Mouse (Mus musculus) limb, embryonic 13.5 days (tissue): ENCODE results near the gene Eif3f. TPM values are rescaled to one million over a fixed set of nuclear protein-coding genes. Genes with fewer than 3 reads are reported as not detected.

Experiments
- ATAC-seq: fragments of 200-750 bp; cut with Nextera tagmentation; 2 replicates; pipeline ENCODE4 v1.8.0; 2017; ENCODE audit warnings: low read depth, moderate number of reproducible peaks, moderate TSS enrichment; ENCODE audit not compliant: low FRiP score
- H3K27ac ChIP-seq: fragments of 300-500 bp; sonication (generic); 2 replicates; pipeline ENCODE4 v1.5.1; 2015; ENCODE audit warnings: inconsistent platforms, mild to moderate bottlenecking, moderate library complexity
- H3K27me3 ChIP-seq: fragments of 300-500 bp; sonication (generic); 2 replicates; pipeline ENCODE4 v1.6.1; 2015; ENCODE audit warnings: mild to moderate bottlenecking, inconsistent platforms
- H3K36me3 ChIP-seq: fragments of 300-500 bp; sonication (generic); 2 replicates; pipeline ENCODE4 v1.6.1; 2015; ENCODE audit warnings: inconsistent platforms, mild to moderate bottlenecking, moderate library complexity
- H3K4me1 ChIP-seq: fragments of 300-500 bp; sonication (generic); 2 replicates; pipeline ENCODE4 v1.6.1; 2015; ENCODE audit warnings: inconsistent platforms
- H3K4me2 ChIP-seq: fragments of 300-500 bp; sonication (generic); replicated peaks from 2 replicates; pipeline ENCODE4 v1.6.1; 2015; ENCODE audit warnings: inconsistent platforms, mild to moderate bottlenecking, moderate library complexity
- H3K4me3 ChIP-seq: fragments of 300-500 bp; sonication (generic); 2 replicates; pipeline ENCODE4 v1.5.1; 2015; ENCODE audit warnings: moderate library complexity, mild to moderate bottlenecking, inconsistent platforms
- H3K9ac ChIP-seq: fragments of 300-500 bp; sonication (generic); 2 replicates; pipeline ENCODE4 v1.6.1; 2015; ENCODE audit warnings: mild to moderate bottlenecking, inconsistent platforms
- H3K9me3 ChIP-seq: fragments of 300-500 bp; sonication (generic); 2 replicates; pipeline ENCODE4 v1.6.1; 2016; ENCODE audit warnings: inconsistent platforms
- WGBS: fragments of 180-500 bp; shearing (Covaris S2); methylation state at CpG from one replicate; pipeline ENCODE4 v1.1.7; 2015; 5-methylcytosine and 5-hydroxymethylcytosine counted together
- polyA plus RNA-seq: library from polyadenylated mRNA; unstranded; fragments of >200 nt; fragmentation: Nextera tagmentation; extraction: Ambion mirVana; gene quantifications from 2 replicates; pipeline ENCODE4 v1.2.1, GENCODE M21; 2015

Gene Eif3f
- polyA plus RNA-seq = 89.8 and 97.5 TPM in 2 replicates

GRCm38 (mm10) chr7:108933794-108934731 is at the start of gene Eif3f:
Gene Eif3f, plus strand, starts transcription at chr7:108934417.
- Histone ChIP-seq H3K36me3 (peaks cover 27% of the 10 kb centered on the region), H3K27ac (peak within 1 kb of the TSS; percentile 79), H3K4me2 (peak within 1 kb of the TSS; percentile 82), H3K27me3 (no peaks in the 10 kb centered on the region), H3K9me3 (no peaks in the 10 kb centered on the region), H3K9ac (peak within 1 kb of the TSS; percentile 96), H3K4me3 (peak within 1 kb of the TSS; percentile 97), H3K4me1 (peaks cover 21% of the 10 kb centered on the region)
- ATAC-seq = peak; percentile 97
- WGBS = 2% methylated on average over 50 of the region's 50 CpGs

- H3K4me1 ChIP-seq = no peaks in the 10 kb centered on the region
- H3K9me3 ChIP-seq = no peaks in the 10 kb centered on the region
- no peak within 1 kb of the TSS for H3K9ac ChIP-seq
- H3K27ac ChIP-seq = no peak within 1 kb of the TSS
- H3K27me3 ChIP-seq = no peaks in the 10 kb centered on the region
- whole genome bisulfite sequencing = 79% methylated on average over 4 of the region's 4 CpGs
- no peak for ATAC-seq
- no peak within 1 kb of the TSS for H3K4me3 ChIP-seq
- no peaks in the 10 kb centered on the region for H3K36me3 ChIP-seq
- H3K4me2 ChIP-seq = no peak within 1 kb of the TSS
Measured at GRCm38 (mm10) chr7:108884906-108885305, 49.3 kb upstream of the Eif3f start, which contains the start of gene Olfr518. Gene Olfr518, minus strand, starts transcription at chr7:108885006.

- H3K4me3 ChIP-seq = no peak within 1 kb of the TSS
- H3K36me3 ChIP-seq = no peaks in the 10 kb centered on the region
- H3K4me2 ChIP-seq = no peak within 1 kb of the TSS
- H3K27me3 ChIP-seq = no peaks in the 10 kb centered on the region
- H3K9ac ChIP-seq = no peak within 1 kb of the TSS
- no peaks in the 10 kb centered on the region for H3K9me3 ChIP-seq
- no peaks in the 10 kb centered on the region for H3K4me1 ChIP-seq
- H3K27ac ChIP-seq = no peak within 1 kb of the TSS
- ATAC-seq = no peak
- 89% methylated on average over 5 of the region's 5 CpGs for WGBS
Measured at GRCm38 (mm10) chr7:108894320-108894719, 39.9 kb upstream of the Eif3f start, which contains the start of gene Olfr519. Gene Olfr519, minus strand, starts transcription at chr7:108894420.

GRCm38 (mm10) chr7:108903969-108904368 is 30.2 kb upstream of the Eif3f start:
- Histone ChIP-seq H3K27ac (no peak overlapping the region), H3K4me3 (no peak overlapping the region), H3K27me3 (no peaks in the 10 kb centered on the region), H3K4me1 (no peaks in the 10 kb centered on the region), H3K9me3 (no peaks in the 10 kb centered on the region), H3K9ac (no peak overlapping the region), H3K4me2 (no peak overlapping the region), H3K36me3 (no peaks in the 10 kb centered on the region)
- 77% methylated on average over 2 of the region's 2 CpGs for WGBS
- ATAC-seq = no peak

- no peak overlapping the region for H3K9ac ChIP-seq
- no peak for ATAC-seq
Measured at GRCm38 (mm10) chr7:108927043-108927442, 7.2 kb upstream of the Eif3f start.

GRCm38 (mm10) chr7:108928280-108929188 is 5.7 kb upstream of the Eif3f start:
- Histone ChIP-seq H3K9ac (no peak overlapping the region), H3K27ac (no peak overlapping the region), H3K27me3 (no peaks in the 10 kb centered on the region), H3K9me3 (no peaks in the 10 kb centered on the region), H3K36me3 (no peaks in the 10 kb centered on the region), H3K4me3 (no peak overlapping the region), H3K4me2 (no peak overlapping the region), H3K4me1 (no peaks in the 10 kb centered on the region)
- 81% methylated on average over 11 of the region's 11 CpGs for WGBS
- ATAC-seq = no peak

More at GRCm38 (mm10) chr7:108927043-108927442, 7.2 kb upstream of the Eif3f start:
- Histone ChIP-seq H3K27ac (no peak overlapping the region), H3K4me1 (no peaks in the 10 kb centered on the region), H3K4me3 (no peak overlapping the region), H3K27me3 (no peaks in the 10 kb centered on the region), H3K4me2 (no peak overlapping the region), H3K36me3 (no peaks in the 10 kb centered on the region), H3K9me3 (no peaks in the 10 kb centered on the region)
- 68% methylated on average over 4 of the region's 4 CpGs for WGBS

- H3K27ac ChIP-seq = no peak within 1 kb of the TSS
- ATAC-seq = no peak
- no peak within 1 kb of the TSS for H3K4me3 ChIP-seq
- peaks cover 1% of the 10 kb centered on the region for H3K4me1 ChIP-seq
- H3K4me2 ChIP-seq = no peak within 1 kb of the TSS
- no peaks in the 10 kb centered on the region for H3K36me3 ChIP-seq
- no peak within 1 kb of the TSS for H3K9ac ChIP-seq
- H3K9me3 ChIP-seq = no peaks in the 10 kb centered on the region
- 67% methylated on average over 6 of the region's 6 CpGs for WGBS
- H3K27me3 ChIP-seq = no peaks in the 10 kb centered on the region
Measured at GRCm38 (mm10) chr7:108929726-108930393, 4.4 kb upstream of the Eif3f start, which contains the start of gene Nlrp10. Gene Nlrp10, minus strand, starts transcription at chr7:108930178.

GRCm38 (mm10) chr7:108934836-108935235 is 619 bp downstream of the Eif3f start:
- Histone ChIP-seq H3K27me3 (no peaks in the 10 kb centered on the region), H3K36me3 (peaks cover 35% of the 10 kb centered on the region), H3K4me1 (peaks cover 21% of the 10 kb centered on the region), H3K4me2 (peak overlapping the region; percentile 82), H3K9me3 (no peaks in the 10 kb centered on the region), H3K9ac (peak overlapping the region; percentile 96), H3K4me3 (peak overlapping the region; percentile 97), H3K27ac (peak overlapping the region; percentile 79; the same call in 1 of the 2 replicates)
- WGBS = 4% methylated on average over 8 of the region's 8 CpGs
- no peak; the same call in 1 of the 2 replicates for ATAC-seq

- no peak for ATAC-seq
- Histone ChIP-seq H3K4me1 (peaks cover 21% of the 10 kb centered on the region), H3K27me3 (no peaks in the 10 kb centered on the region), H3K27ac (no peak overlapping the region), H3K9me3 (no peaks in the 10 kb centered on the region), H3K4me2 (peak overlapping the region; percentile 82), H3K36me3 (peaks cover 41% of the 10 kb centered on the region), H3K4me3 (peak overlapping the region; percentile 97), H3K9ac (peak overlapping the region; percentile 96)
- WGBS = 86% methylated on average over 7 of the region's 7 CpGs
Measured at GRCm38 (mm10) chr7:108935411-108935810, 1.2 kb downstream of the Eif3f start.

GRCm38 (mm10) chr7:108936591-108936990 is 2.4 kb downstream of the Eif3f start:
- 93% methylated on average over 4 of the region's 4 CpGs for WGBS
- no peak overlapping the region for H3K4me3 ChIP-seq
- no peaks in the 10 kb centered on the region for H3K27me3 ChIP-seq
- no peaks in the 10 kb centered on the region for H3K9me3 ChIP-seq
- H3K9ac ChIP-seq = no peak overlapping the region
- peaks cover 52% of the 10 kb centered on the region for H3K36me3 ChIP-seq
- peaks cover 21% of the 10 kb centered on the region for H3K4me1 ChIP-seq
- 0 out of 2 replicates have a peak overlapping the region, but pooled peaks have one; percentile 82 for H3K4me2 ChIP-seq
- no peak overlapping the region for H3K27ac ChIP-seq
- no peak for ATAC-seq

- no peak overlapping the region for H3K4me2 ChIP-seq
- 84% methylated on average over 9 of the region's 9 CpGs for WGBS
- H3K9ac ChIP-seq = no peak overlapping the region
- peaks cover 4% of the 10 kb centered on the region; the same call in 1 of the 2 replicates for H3K4me1 ChIP-seq
- H3K27ac ChIP-seq = no peak overlapping the region
- H3K27me3 ChIP-seq = no peaks in the 10 kb centered on the region
- ATAC-seq = no peak
- H3K4me3 ChIP-seq = no peak overlapping the region
- no peaks in the 10 kb centered on the region for H3K9me3 ChIP-seq
- H3K36me3 ChIP-seq = peaks cover 88% of the 10 kb centered on the region
Measured at GRCm38 (mm10) chr7:108941466-108941865, 7.2 kb downstream of the Eif3f start.
